Mouse (Mus musculus): ENCODE results near the gene Myo1h.

- no peak for TF ChIP-seq CTCF (IDR thresholded peaks at IDR 0.05; ENCODE audit: control insufficient read depth, insufficient read depth, insufficient read length)
- TF ChIP-seq CEBPB (IDR thresholded peaks at IDR 0.05; ENCODE audit: low read depth): no peak
Measured at GRCm38 (mm10) chr5:114268646-114269045, 20.3 kb upstream of the Myo1h start.

Data from C2C12 (cell line).